22 mouse cellular contexts compared by ENCODE assay signal in genomic region chr7:41497871-41498270, GRCm38 (mm10). TPM values are rescaled to one million over a fixed set of nuclear protein-coding genes. Genes with fewer than 3 reads are reported as not detected.
A peak's percentile ranks its signal among the peaks of the same experiment; 100 is the strongest.
DNase-seq lines count a peak whose midpoint lies in the region; TF ChIP-seq lines count a peak whose summit lies in the region.
"Had no signal": no experiment of that assay in that cellular context is flagged by ENCODE, and none has a peak within 500 bp of the region (broad histone marks: within the 10 kb centered on the region; RNA-seq: fewer than 3 reads in every experiment).

No protein-coding gene starts in this region.

- no peaks in the 10 kb centered on the region for H3K27me3 ChIP-seq in thymus, adult 2 months (ENCODE audit: control insufficient read depth, insufficient read depth, low read length)
- H3K27me3 ChIP-seq: forebrain, embryonic 13.5 days; limb, embryonic 13.5 days; midbrain, embryonic 15.5 days; neural tube, embryonic 12.5 days; Patski had no signal

- 98% methylated on average over 2 of the region's 2 CpGs for WGBS in thymus, adult 2 months

- no peak overlapping the region for H3K27ac ChIP-seq in layer of hippocampus, adult 2 months
- H3K27ac ChIP-seq in thymus, adult 2 months (ENCODE audit: control insufficient read depth, insufficient read depth, low read length): no peak overlapping the region
- H3K27ac ChIP-seq: forebrain, embryonic 13.5 days; hindbrain, embryonic 14.5 days; limb, embryonic 13.5 days; liver, embryonic 14.5 days; midbrain, embryonic 15.5 days; neural tube, embryonic 12.5 days had no signal

- TF ChIP-seq CTCF in layer of hippocampus, adult 2 months (conservative IDR thresholded peaks at IDR 0.05): no peak
- no peak for TF ChIP-seq CTCF in thymus, adult 2 months (IDR thresholded peaks at IDR 0.05; ENCODE audit: borderline replicate concordance, control insufficient read depth, extremely low read depth, insufficient read depth, low read length, poor library complexity)

- no peaks in the 10 kb centered on the region for H3K36me3 ChIP-seq in thymus, adult 2 months (ENCODE audit: control insufficient read depth, insufficient read depth, low read length)
- H3K36me3 ChIP-seq: neural tube, embryonic 12.5 days had no signal

- peak; percentile 56 for DNase-seq in cerebellum, adult 11-12 months
- no peak for DNase-seq in cerebellum, adult 11 months
- peak; percentile 14 for DNase-seq in layer of hippocampus, adult 11-12 months (ENCODE audit: low spot score)
- no peak for DNase-seq in layer of hippocampus, adult 2 months (ENCODE audit: low spot score in 2 of 2)
- DNase-seq in thymus, adult 2 months: peak; percentile 29
- no peak for DNase-seq in thymus, postnatal 0 days (ENCODE audit: low spot score)
- no peak for DNase-seq in lung, postnatal 36 days
- DNase-seq: adrenal gland, adult 2 months; gastrocnemius, adult 2 months; kidney, postnatal 14 days; lung, embryonic 14.5 days had no signal

- H3K4me3 ChIP-seq in layer of hippocampus, adult 2 months: no peak overlapping the region
- H3K4me3 ChIP-seq in thymus, adult 2 months (ENCODE audit: control insufficient read depth, insufficient read depth, low read length): no peak overlapping the region
- H3K4me3 ChIP-seq: midbrain, embryonic 15.5 days; neural tube, embryonic 12.5 days had no signal

- TF ChIP-seq POLR2A in thymus, adult 2 months (IDR thresholded peaks at IDR 0.05; ENCODE audit: control insufficient read depth, extremely low read depth, insufficient read depth, low read length, poor library complexity): no peak

- no peaks in the 10 kb centered on the region for H3K4me1 ChIP-seq in thymus, adult 2 months (replicated peaks; ENCODE audit: control insufficient read depth, insufficient read depth, low read length)
- H3K4me1 ChIP-seq: forebrain, embryonic 13.5 days; limb, embryonic 13.5 days; midbrain, embryonic 15.5 days; neural tube, embryonic 12.5 days had no signal

RNA-seq across cellular contexts. Expression of gene Gm20449, which starts 1.3 kb away (rescaled TPM):
- total RNA-seq in layer of hippocampus, adult 2 months (2021): under 1 TPM; 0.10 to 0.33 TPM
- 0.11 and 0.17 TPM in 2 replicates for polyA plus RNA-seq in thymus, adult 2 months (2012; rRNA removed)
- 0.04 and 0.05 TPM in 2 replicates for polyA plus RNA-seq in thymus, postnatal 0 days (2015; fragmentation: Nextera tagmentation; extraction: Ambion mirVana)
- total RNA-seq: CH12.LX had no signal
- polyA plus RNA-seq: adrenal gland, adult 2 months; G1E; inflammation-experienced regulatory T-cells, adult 6 months; liver, embryonic 14.5 days; lung, embryonic 14.5 days; small intestine, adult 2 months had no signal

RNA-seq across cellular contexts. Expression of gene AW146154, which starts 1.8 kb away (rescaled TPM):
- total RNA-seq in layer of hippocampus, adult 2 months (2021): 10 to 100 TPM in 1 of 2 experiments, 1 to 10 TPM in 1; 9.9 to 13.5 TPM
- polyA plus RNA-seq in thymus, adult 2 months (2012; rRNA removed): 9.9 and 10.8 TPM in 2 replicates
- 10.8 and 12.5 TPM in 2 replicates for polyA plus RNA-seq in thymus, postnatal 0 days (2015; fragmentation: Nextera tagmentation; extraction: Ambion mirVana)

RNA-seq across cellular contexts. Expression of gene Vmn2r57, which starts 49.4 kb away (rescaled TPM):
- total RNA-seq in layer of hippocampus, adult 2 months (2021): under 1 TPM; 0.33 to 0.39 TPM
- 0.04 TPM in 2 replicates for polyA plus RNA-seq in thymus, adult 2 months (2012; rRNA removed)
- polyA plus RNA-seq in thymus, postnatal 0 days (2015; fragmentation: Nextera tagmentation; extraction: Ambion mirVana): 0.07 and 0.13 TPM in 2 replicates
- total RNA-seq: CH12.LX had no signal
- polyA plus RNA-seq: G1E; small intestine, adult 2 months had no signal

Comparison
In these comparisons a context has a peak if more than half of its experiments do, and no peak if none do; other contexts are left out.
1. DNase-seq: peak in cerebellum, adult 11-12 months (single experiment), layer of hippocampus, adult 11-12 months (single experiment) and thymus, adult 2 months (single experiment); none in cerebellum, adult 11 months (single experiment), layer of hippocampus, adult 2 months (0 of 2), thymus, postnatal 0 days (single experiment) and lung, postnatal 36 days (single experiment).